Mouse (Mus musculus) cerebellum, adult 9-10 months (tissue): ENCODE data around the gene Obscn.

Experiments
- DNase-seq: peaks from one replicate; pipeline ENCODE4 v3.0.0; 2022

Obscn gene

DNA sequence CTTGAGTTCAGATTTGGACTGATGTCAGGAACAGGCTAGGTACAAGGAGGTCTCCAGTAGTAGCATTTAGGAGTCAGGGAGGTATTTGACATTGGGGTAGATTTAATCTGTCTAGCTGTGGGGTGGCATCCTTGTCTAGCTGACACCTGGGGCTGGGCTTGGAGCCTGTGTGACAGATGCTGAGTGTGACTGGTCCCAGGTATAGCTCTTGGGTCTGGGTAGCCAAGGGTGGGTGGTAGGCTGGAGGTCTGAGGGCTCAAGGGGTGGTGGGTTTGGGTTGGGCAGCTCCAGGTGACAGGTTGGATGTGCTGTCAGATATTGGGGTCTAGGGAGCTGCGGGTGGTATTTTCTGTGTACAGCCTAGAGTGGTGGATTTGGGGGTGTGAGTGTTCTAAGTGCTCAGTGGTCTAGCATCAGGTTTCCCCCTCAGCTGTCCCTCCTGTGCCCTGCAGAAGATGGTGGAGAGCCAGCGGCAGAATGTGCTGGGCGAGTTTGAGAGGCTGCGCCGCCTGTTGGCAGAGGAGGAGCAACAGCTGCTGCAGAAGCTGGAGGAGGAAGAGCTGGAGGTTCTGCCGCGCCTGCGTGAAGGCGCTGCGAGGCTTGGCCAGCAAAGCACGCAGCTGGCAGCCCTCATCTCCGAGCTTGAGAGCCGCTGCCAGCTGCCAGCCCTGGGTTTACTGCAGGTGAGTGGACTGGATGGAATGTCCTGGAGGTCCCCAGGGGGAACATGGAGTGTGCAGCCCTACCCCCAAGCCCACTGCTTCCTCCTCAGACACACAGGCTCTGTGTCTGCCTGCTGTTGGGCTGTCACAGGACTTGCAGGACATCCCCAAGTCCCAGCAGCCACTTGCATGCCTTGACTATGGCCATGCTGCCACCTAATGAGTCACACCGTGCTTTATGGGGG lies 154.4 kb downstream of the Obscn start:
- no peak for DNase-seq

GRCm38 (mm10) chr11:58980381-58980990 lies 155.7 kb downstream of the Obscn start:
- no peak for DNase-seq

DNA sequence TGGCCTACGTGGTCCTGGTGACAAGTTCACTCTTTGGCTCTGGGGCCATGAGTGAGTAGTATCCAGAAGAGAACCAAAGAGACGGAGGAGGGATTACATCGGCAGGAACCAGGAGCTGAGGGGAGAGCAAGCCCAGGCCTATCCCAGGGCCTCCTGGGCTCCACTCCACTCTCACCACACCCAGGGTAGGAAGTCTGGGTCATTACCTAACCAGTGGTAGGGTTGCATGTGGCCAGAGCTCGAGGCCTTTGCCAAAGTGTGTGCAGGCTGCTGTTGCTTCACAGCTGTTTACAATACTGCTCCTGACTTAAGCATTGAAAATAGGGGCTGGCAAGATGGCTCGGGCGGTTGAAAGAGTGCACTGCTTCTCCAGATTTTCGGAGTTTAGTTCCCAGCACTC lies 156.5 kb downstream of the Obscn start:
- no peak for DNase-seq

GRCm38 (mm10) chr11:58979183-58979582 lies 157.0 kb downstream of the Obscn start:
- no peak for DNase-seq

GRCm38 (mm10) chr11:58978706-58979030 lies 157.5 kb downstream of the Obscn start:
- no peak for DNase-seq

DNA sequence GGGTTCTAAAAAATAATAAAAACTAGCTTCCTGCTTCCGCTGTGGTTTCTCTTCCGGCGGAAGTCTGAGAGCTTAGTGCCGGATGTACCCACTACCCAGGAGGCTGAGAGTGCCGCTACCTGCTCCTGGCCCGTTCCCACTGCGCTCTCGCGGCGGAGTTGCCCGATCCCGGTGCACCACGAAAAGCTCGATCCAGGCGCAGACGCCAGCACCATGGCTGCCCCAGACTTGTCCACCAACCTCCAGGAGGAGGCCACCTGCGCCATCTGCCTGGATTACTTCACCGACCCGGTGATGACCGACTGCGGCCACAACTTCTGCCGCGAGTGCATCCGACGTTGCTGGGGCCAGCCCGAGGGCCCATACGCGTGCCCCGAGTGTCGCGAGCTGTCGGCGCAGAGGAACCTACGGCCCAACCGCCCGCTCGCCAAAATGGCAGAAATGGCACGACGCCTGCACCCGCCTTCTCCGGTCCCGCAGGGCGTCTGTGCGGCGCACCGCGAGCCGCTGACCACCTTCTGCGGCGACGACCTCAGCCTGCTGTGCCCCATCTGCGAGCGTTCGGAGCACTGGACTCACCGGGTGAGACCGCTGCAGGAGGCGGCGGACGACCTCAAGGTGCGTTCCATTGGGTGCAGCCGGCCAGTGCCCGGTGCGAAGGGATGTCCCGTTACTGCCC lies 158.0 kb downstream of the Obscn start, which contains the start of gene Trim11:
Gene Trim11 (plus strand): TSS at position 67 of the 679 bp plus-strand sequence.
- DNase-seq = peak; percentile 57

DNA sequence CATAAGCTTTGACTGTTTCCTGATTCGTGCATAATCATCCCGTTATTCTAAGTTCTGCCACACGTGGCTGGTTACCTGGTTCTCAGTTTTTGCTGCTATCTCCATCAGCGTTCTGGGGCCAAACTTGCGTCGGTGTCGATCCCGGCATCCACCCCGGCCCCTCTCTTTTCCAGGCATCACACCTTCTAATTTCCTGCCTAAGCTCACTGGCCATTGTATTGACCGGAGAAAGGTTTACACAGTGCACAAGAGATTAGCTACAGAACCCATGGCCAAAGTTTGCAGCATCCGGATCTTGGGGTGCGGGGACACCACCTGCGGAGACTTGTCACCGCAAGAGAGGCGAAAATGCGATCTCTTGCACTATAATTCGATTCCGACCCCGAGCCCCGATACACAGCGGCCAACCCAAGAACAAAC lies 158.6 kb downstream of the Obscn start:
- no peak for DNase-seq

DNA sequence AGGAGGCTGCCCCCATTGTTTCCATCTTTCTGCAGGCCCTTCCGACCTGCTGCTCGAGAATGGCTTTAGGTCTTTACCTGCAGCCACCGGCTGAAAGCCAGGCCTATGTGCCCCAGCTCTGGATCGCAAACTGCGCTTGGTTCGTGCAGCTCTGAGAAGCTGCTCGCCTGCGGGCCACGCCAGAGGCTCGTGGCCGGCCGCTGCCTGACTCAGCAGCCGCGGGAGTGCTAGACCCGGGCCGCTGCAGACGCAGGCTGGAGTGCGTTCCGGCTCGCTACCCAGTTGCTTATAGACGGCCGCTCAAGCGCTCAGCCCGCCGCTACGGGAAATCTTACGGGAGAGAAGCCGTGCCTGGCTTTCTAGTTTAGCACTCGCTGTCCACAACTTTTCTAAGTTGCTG lies 159.1 kb downstream of the Obscn start:
- DNase-seq = no peak

DNA sequence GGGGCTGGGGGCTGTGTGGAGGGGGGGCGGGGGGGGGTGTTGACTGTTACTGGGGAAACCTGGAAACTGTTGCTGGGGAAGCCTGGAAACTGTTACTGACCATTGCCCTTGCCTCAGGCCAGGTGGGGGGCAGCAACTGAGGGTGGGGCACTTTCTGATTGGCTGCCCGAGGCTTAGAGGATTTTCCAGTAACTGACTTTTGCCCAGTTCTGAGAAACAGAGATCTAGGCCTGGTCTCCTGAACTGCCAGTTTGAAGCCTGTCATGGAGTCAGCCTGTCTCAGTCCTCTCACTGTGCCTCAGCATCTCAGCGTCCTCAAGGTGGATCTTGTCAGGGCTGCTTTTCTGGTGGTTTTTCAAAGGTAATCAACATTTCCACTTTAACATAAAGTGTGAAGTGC lies 161.8 kb downstream of the Obscn start:
- DNase-seq = no peak

DNA sequence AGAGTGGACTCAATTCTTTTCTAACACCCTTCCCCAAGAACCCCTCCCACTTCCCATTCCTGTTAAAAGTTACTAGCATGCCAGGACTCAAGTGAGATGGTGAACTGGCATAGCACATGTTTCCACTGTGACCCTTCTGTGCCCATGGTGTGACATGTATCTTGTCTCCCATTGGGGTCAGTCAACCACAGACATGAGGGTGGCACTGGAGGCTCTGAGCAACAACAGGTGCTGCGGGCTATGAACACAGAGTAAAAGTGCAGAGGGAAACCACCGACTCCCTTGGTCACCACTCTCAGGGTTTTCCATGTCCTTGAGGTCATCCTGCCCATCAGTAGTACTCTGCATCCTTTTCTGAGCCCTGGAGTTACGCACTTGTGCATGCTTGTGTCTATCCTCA lies 164.4 kb downstream of the Obscn start:
- no peak for DNase-seq

GRCm38 (mm10) chr11:58970831-58971530 lies 165.2 kb downstream of the Obscn start:
- DNase-seq = no peak

- no peak for DNase-seq
Observed at GRCm38 (mm10) chr11:58969659-58970058, 166.5 kb downstream of the Obscn start.

DNA sequence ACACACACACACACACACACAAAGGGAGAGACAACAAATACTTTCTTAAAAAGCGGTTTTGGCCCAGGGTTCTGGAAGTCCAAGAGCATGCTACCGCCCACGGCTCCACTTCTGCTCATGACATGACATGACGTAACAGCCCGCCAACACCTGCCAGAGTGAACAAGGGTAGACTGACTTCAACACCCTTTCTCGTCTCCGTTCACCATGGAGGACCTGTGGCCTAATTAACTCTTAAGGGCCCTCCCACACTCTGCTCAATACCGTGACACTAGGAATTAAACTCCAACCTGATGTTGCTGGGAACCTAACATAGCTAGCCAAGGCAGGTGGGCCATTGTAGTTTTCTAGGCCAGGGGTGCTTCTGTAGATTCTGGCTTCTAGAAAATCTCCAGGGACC lies 167.2 kb downstream of the Obscn start:
- no peak for DNase-seq

DNA sequence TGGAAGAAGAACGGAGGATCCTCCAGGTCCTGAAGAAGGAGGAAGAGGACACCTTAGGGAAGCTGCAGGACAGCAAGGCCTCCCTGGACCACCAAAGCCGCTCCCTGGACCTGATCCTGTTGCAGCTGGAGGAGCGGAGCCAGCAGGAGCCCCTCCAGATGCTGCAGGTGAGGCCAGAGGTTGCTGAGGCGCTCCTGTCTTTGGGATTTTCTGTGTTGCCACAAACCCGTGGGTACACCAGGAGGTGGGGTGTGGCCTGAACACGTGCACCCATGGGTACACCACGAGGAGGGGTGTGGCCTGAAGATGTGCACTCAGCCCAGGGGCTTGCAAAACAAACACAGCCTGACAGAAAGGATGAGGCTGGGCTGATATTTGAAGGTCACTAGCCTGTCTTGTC lies 167.7 kb downstream of the Obscn start:
- no peak for DNase-seq

GRCm38 (mm10) chr11:58967346-58967745 lies 168.9 kb downstream of the Obscn start:
- DNase-seq = peak; percentile 43

GRCm38 (mm10) chr11:58965001-58965760 lies 171.0 kb downstream of the Obscn start:
- DNase-seq = no peak

DNA sequence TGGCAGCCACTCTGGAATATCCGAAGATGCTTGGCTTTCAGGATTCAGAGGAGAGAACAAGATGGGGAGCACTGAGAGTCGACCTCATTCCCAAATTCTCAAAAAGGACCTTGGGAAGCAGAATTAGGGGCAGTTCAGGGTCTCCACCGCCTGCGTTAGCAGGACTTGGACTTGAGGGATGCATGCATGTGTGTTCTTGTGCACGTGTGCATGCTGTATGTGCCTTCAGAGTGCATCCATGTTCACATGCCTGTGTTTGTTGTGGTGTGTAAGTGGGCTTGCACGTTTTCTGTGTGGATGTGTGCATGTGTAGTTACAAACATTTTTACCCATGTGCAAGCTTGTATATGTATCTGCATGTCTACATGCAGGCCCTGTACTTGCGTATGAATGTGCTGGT lies 172.0 kb downstream of the Obscn start:
- DNase-seq = no peak

DNA sequence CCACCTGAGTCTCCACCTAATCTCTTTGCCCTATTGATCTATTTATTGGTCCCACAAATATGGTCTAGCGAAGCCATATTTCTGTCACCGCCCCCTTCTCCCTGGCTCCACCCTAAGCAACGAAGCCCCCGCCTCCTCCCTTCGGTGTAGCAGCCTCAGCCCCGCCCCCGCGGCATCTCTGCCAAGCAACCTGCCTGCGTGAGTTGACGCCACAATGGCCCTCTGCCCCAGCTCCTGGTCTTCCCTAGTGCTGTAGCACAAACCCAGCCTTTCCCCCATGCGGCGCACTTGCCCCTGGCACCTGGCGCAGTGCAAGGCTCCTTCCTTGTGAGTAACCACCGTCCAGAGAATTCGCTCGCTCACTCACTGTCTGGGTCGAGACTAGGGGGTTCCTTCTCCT lies 172.7 kb downstream of the Obscn start:
- peak; percentile 65 for DNase-seq

DNA sequence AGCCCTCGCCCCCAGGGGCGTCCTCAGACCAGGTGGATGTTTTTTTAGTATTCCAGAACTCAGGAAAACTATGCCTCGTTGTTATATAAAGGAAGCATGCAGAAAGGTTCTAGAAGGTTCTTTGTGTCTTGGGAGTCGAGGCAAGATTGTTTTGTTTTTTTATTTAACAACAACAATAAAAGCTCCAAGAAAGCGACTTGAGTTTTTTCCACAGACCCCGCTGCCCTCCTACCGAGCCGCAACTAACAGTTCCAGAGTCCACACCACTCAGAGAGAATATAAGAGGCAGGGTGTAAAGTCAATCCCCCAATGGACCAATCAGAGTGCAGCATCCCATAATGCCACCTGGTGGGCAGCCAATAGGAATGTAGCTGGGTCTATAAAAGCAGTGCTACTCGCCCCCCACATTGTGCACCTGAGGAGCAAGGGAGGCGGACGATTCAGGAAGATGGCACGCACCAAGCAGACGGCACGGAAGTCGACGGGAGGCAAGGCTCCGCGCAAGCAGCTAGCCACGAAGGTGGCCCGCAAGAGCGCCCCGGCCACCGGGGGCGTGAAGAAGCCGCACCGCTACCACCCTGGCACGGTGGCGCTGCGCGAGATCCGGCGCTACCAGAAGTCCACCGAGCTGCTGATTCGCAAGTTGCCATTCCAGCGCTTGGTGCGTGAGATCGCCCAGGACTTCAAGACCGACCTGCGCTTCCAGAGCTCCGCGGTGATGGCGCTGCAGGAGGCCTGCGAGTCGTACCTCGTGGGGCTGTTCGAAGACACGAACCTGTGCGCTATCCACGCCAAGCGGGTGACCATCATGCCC lies 174.6 kb downstream of the Obscn start:
- peak; percentile 54 for DNase-seq

DNA sequence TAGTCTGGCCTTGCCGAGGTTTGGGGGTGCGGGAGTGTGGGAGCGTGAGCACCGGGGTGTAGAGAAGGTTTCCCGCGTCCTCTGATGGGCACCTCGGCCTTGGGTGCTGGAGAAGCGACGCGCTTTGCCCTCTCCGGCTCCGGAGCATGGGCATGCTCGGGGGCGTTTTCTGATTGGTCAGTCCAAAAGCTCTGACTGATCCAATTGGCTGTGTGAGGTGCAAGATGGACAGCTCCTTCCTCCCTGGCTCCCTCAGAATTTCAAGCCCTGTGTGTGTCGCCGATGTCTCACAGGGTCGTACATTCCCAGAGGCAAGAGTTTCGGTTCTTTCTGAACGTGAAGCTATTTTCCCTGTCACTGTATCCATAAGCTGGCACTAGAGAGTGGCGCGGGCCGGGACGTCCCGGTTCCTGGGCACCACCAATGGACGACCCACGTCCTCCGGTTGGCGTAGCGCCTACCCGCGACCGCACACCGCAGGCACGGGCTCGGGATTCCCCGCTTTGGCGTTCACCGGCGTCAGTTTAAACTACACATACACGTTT lies 176.2 kb downstream of the Obscn start:
- peak; percentile 95 for DNase-seq

- DNase-seq = no peak
Observed at GRCm38 (mm10) chr11:58959186-58959825, 176.9 kb downstream of the Obscn start.
